Mouse (Mus musculus) leukemia stem cell, adult 10-12 weeks (primary cell): ENCODE data around the gene Borcs8. TPM values are rescaled to one million over a fixed set of nuclear protein-coding genes. Genes with fewer than 3 reads are reported as not detected.

ENCODE experiments used
- polyA plus RNA-seq: library from polyadenylated mRNA; stranded (reverse); fragments of >175 nt; gene quantifications from 2 replicates; pipeline ENCODE4 v1.2.3, GENCODE M21; 2012; ENCODE audit warnings: low replicate concordance

The Borcs8 gene
- 6.5 and 41.8 TPM in 2 replicates for polyA plus RNA-seq

GRCm38 (mm10) chr8:70139026-70139857 lies at the start of gene Borcs8, which contains the start of the genes Rfxank and Mef2b:
TSS of gene Borcs8 (plus strand) at chr8:70139499.
TSS of gene Rfxank (minus strand) at chr8:70139154.
TSS of gene Mef2b (plus strand) at chr8:70139711.

GRCm38 (mm10) chr8:70120667-70121066 lies 18.6 kb upstream of the Borcs8 start, which contains the start of gene Ncan:
TSS of gene Ncan (minus strand) at chr8:70120873.

GRCm38 (mm10) chr8:70131166-70131883 lies 8.0 kb upstream of the Borcs8 start, which contains the start of gene Nr2c2ap:
TSS of gene Nr2c2ap (plus strand) at chr8:70131333.

GRCm38 (mm10) chr8:70172043-70172681 lies 32.9 kb downstream of the Borcs8 start, which contains the start of gene Tmem161a:
TSS of gene Tmem161a (plus strand) at chr8:70172356.

Other genes with a start within 250 kb of the Borcs8 start
- gene Tssk6, start 237.3 kb upstream of the Borcs8 start, polyA plus RNA-seq: 2.6 and 3.2 TPM in 2 replicates
- gene Ndufa13, start 236.9 kb upstream of the Borcs8 start, polyA plus RNA-seq: 57.7 and 73.4 TPM in 2 replicates
- 0.77 and 2.5 TPM in 2 replicates for gene Yjefn3, start 236.8 kb upstream of the Borcs8 start, polyA plus RNA-seq
- gene Gatad2a, start 143.1 kb upstream of the Borcs8 start, polyA plus RNA-seq: 38.6 and 137 TPM in 2 replicates
- gene Mau2, start 96.8 kb upstream of the Borcs8 start, polyA plus RNA-seq: 51.9 and 82.1 TPM in 2 replicates
- gene Sugp1, start 96.7 kb upstream of the Borcs8 start, polyA plus RNA-seq: 46.3 and 66.4 TPM in 2 replicates
- 1.1 TPM in 1 of 2 replicates, not detected in the other for gene Tm6sf2, start 66.6 kb upstream of the Borcs8 start, polyA plus RNA-seq
- gene Hapln4, start 56.0 kb upstream of the Borcs8 start, polyA plus RNA-seq: not detected in 2 replicates
- 0.05 TPM in 1 of 2 replicates, not detected in the other for gene Ncan, start 18.6 kb upstream of the Borcs8 start, polyA plus RNA-seq
- gene Nr2c2ap, start 8.2 kb upstream of the Borcs8 start, polyA plus RNA-seq: 5.1 and 9.4 TPM in 2 replicates
- 2.9 and 6.6 TPM in 2 replicates for gene Rfxank, start 345 bp upstream of the Borcs8 start, polyA plus RNA-seq
- gene Mef2b, start 212 bp downstream of the Borcs8 start, polyA plus RNA-seq: 8.9 and 50.7 TPM in 2 replicates
- 191 and 288 TPM in 2 replicates for gene Tmem161a, start 32.9 kb downstream of the Borcs8 start, polyA plus RNA-seq
- gene Slc25a42, start 72.8 kb downstream of the Borcs8 start, polyA plus RNA-seq: 14.2 and 31.4 TPM in 2 replicates
- gene Sugp2, start 94.7 kb downstream of the Borcs8 start, polyA plus RNA-seq: 22.8 and 39.3 TPM in 2 replicates
- 18.2 and 36.2 TPM in 2 replicates for gene Armc6, start 95.0 kb downstream of the Borcs8 start, polyA plus RNA-seq
- 10.6 and 12.3 TPM in 2 replicates for gene Homer3, start 143.3 kb downstream of the Borcs8 start, polyA plus RNA-seq
- 40.0 and 63.8 TPM in 2 replicates for gene Ddx49, start 163.0 kb downstream of the Borcs8 start, polyA plus RNA-seq
- gene Cope, start 163.0 kb downstream of the Borcs8 start, polyA plus RNA-seq: 154 and 182 TPM in 2 replicates
- gene Cers1, start 176.3 kb downstream of the Borcs8 start, polyA plus RNA-seq: 0.18 and 0.51 TPM in 2 replicates
- 0.46 and 0.52 TPM in 2 replicates for gene Gdf1, start 190.3 kb downstream of the Borcs8 start, polyA plus RNA-seq
- gene Upf1, start 213.8 kb downstream of the Borcs8 start, polyA plus RNA-seq: 154 and 179 TPM in 2 replicates
- gene Comp, start 234.1 kb downstream of the Borcs8 start, polyA plus RNA-seq: not detected in 2 replicates